Mouse (Mus musculus): ENCODE results near the gene Arid5a.

Gene Arid5a

DNA sequence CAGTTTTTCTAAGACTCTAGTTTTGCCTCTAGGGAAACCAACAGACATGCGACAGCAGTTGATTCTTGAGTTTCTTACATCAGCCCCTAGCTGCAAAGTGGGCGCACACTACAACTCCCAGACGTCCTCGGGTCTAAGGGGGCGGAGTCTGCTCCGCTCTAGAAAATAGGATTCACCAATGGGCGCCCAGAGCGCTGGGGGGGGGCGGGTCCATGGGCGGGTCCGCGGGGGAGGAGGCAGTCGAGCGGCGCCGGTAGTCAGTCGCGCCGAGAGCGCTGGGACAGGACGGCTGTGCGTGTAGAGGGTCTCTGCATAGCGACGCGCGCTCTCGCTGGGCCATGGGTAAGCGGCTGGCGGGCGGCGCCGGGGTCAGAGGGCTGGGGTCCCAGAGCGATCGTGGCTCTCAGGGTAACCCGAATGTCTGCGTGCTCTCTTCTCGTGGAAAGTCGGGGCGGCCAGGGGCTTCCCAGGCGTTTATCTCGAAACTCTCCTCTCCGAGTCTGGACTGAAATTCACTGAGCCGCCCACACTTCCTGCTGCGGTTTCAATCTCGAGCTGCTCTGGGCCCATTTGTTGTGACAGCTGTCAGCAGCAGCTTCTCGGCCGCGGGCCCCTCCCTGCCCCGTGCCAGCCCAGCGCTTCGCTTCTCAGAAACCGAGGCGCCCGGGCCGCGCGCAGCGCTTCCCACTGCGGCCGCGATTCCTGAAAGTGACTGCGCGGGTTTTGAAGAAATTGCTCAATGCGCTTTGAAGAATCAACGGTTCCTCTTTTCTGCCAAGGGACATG, at the start of gene Arid5a:
Arid5a (plus strand) TSS at position 239 of the 786 bp plus-strand sequence.
- DNase-seq, result peak; percentile 93

DNA sequence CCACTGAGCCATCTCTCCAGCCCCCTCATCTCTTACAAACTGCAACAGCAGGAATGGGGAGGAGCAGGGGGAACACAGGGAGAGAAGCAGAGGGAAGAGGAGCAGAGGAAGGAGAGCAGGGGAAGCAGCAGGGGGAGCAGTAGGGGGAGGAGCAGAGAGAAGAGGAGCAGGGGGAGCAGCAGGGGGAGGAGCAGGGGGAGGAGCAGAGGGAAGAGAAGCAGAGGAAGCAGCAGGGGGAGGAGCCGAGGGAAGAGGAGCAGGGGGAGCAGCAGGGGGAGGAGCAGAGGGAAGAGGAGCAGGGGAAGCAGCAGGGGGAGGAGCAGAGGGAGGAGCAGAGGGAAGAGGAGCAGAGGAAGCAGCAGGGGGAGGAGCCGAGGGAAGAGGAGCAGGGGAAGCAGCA, 48.9 kb upstream of the Arid5a start:
- DNase-seq, result no peak

DNA sequence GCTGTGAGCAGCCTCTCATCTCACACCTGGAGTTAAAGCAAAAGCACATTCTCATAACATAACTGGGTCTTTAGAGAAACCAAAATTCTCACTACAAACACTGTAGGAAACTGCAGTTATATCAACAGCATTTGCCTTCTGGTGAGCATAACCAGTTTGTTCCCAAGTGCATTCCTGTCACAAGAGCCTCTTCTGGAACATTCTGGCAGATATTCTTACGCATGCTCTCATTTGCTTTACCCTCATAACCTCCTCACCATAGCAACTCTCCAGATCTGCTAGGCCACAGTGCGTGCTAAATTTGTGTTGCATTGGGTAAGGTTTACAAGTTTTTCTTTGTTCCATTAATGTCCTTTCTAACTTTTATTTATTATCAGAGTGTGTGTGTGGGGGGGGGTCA, 48.3 kb upstream of the Arid5a start:
- DNase-seq, result no peak

DNA sequence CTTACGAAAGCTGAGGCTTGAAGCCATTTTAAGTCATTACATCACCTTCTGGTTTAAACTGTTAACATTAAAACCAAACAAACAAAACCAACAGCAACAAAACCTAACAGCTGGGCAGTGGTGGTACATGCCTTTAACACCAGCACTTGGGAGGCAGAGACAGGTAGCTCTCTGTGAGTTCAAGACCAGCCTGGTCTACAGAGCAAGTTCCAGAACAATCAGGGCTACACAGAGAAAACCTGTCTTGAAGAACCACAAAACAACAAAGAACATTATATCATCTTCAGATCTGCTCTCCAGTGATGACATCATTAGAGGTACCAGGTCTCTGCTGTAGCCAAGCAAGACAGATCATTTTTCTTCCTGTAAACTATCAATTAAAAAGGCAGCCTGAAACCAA, 47.1 kb upstream of the Arid5a start:
- DNase-seq, result no peak

DNA sequence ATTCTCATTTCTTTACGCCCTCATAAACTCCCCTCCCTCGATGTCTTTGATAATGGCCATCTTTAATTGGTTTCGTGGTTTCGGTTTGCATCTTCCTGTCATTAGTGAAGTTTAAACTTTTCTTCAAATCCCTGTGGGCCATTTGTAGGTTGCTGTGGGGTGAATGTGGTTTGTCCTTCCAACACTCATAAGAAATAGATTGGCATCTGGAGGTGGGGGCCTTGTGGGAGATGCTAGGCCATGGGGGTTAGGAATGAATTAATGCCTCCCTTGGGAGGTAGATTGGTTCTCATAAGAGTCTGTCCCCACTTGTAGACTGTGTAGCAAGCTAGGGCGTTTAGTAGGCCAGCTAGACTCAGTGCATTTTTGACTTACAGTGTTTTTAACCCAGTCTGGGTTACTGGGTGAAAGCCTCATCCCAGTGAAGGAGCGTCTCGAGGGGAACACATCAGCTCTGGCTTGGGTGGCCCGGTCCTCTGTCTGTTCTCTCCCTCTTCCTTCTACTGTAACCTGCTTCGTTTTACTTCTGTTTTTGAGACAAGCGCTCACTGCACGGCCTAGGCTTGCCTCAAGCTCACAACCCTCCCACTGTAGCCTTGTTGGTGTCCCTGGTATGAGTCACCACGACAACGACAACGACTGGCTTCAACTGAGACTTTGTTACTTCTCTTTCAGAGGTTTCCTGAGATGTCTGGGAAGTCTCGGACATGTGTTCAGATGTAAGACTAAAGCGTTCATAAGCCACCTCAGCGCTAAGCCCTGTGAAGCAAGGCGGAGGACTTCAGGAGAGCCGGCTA, 45.6 kb upstream of the Arid5a start:
- DNase-seq, result no peak

DNA sequence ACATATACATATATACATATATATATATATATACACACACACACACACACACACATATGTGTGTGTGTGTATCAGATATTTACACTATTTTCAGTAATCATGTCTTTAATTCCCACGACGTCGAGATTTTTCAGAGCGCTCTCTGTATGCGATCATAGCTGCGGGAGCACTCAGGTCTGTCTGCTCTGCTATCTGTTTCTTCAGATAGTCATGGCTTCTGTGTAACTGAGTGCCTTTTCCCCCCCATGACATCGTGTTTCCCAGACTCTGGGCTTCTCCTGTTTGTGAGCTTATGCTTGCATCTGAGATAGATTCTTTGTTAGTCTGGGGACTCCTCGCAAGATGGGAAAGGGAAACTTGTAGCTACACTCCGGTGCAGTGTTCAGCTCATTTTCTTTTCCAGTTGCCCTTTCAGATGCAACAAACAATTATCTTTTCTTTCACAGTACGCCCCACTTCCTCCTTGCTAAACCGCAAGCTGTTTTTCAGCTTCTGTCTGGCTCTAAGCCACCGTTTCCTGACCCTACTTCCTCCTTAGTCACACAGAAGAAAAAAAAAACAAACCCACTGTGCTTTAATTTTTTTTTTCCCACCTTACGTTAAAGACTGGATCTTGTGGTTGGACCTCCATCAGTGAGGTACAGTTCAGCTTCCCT, 43.6 kb upstream of the Arid5a start:
- peak; percentile 87 for DNase-seq

DNA sequence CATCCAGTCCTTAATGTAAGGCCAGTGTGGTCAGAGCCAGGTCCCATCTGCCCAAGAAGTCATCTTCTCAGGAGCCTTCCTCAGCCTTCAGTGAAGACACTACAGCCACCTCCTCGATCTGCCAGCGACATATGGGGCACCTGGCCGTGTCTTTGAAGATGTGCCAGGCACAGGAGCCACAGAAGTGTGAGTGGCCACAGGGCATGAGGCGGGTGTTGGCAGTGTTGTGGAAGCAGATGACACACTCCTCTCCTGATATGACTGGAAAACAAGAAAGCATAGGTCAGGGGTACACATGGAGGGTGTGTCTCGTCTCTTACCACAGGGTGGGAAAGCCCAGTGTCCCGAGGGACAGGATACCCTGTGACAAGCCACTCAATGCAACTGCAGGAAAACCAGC, 41.2 kb upstream of the Arid5a start:
- DNase-seq, result no peak

DNA sequence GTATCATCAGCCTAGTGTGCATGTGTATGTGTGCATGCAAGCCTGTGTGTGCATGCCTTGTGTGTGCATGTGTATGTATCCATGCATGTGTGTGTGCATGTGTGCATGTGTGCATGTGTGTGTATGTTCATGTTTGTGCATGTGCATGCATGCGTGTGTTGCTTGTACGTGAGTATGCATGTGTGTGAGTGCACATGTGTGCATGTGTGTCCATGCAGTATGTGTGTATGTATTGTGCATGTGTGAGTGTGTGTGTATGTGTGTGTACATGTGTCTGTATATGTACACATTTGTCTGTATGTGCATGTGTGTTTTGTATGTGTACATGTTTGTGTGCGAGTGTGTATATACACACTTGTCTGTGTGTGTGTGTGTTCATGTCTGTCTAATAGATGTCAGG, 39.9 kb upstream of the Arid5a start:
- no peak for DNase-seq

DNA sequence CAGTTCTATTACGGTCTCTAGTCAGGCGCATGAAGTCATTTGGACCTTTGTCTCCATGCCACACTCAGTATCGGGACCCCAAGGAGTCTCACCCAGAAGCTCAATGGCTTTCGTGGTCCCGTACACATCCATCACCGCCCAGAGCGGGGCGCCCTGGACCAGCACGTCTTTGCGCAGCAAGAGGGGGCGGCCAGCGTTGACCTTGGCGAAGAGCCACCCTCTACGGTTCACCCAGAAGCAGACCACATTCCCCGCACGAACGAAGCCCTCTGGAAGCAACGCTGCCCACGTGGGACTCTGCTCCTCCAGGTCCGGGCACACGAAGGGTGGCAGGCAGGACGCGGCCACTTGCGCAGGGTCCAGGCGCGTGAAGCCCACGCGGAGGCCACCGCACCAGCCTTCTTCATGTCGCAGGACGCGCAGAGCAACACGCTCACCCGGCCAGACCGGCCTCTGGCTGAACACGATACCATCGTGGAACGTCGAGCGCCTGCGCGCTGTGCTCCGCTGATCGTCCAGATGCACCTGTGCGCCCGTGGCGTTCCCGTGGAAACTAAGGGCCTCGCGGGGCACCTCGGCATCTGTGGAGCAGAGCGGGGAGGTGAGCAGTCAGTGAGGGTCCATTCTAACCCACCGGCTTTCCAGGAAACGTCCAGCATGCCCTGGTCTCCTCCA, 38.3 kb upstream of the Arid5a start:
- DNase-seq, result no peak

DNA sequence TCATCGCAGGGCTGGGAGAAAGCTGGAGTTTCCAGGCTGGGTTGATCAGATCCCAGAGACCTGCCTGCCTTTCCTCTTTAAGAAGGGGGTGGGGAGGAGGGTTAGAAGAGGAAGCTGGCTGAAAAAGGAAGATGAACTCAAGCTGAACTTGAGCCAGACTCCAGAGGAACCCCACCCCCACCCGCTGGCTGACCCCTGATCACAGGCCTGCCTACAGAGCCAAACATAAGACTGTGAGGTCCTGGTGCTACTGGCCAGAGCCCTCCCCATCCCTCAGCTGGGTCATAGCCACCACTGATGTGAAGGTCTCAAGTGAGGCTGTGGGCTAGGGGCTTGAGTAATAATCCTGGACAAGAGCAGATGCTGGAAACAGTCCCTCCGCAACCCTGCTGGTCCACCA, 36.9 kb upstream of the Arid5a start:
- peak; percentile 58 for DNase-seq

DNA sequence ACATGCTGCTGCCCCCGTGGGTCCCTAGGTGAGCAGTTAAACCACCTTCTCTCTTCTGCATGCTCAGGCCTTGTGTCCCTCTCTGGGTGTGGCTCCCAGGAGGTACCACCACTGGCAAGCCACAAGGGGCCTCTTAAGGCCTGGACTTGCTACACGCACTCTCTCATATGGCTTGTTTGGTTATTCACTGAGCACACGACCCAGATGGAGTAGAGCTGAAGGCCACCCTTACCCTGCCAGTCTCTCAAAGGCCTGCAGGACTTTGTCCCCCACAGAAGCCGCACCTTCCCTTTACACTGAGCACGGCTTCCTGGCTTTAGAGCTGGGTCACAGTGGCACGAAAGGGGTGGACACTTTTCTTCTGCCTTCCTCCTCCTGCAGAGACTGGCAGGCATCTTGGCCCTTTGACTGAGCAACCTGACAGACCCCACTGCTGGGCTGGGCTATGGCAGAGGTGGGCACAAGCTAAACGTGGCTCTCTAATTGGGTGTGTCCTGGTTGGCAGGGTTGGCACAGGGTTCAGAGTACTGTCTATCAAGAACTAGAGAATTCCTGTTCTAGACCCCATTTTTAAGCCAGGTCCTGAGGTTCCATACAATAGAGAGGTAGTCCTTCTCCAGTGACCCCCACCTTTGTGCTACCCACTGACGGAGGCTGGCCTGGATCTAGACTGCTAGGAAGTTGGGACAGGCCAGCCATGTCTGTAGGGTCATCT, 35.9 kb upstream of the Arid5a start:
- no peak for DNase-seq

DNA sequence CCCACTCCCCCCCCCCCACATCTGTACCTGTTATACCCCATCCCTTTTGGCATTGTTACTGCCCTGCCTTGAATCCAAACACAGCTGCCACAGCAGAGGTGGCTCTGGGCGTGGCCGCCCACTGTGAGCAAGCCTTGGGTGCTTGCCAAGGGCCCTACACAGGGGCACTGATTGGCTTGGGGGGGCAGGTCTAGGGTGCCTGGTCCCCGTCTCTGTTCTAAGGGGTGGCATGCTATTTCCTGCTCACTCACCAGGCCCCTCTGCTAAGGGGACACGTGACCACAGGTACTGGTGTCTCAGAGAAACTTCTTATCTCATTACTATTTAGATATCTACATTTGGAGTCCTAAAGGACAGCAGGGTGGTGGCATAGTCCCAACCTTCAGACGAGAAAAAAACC, 35.0 kb upstream of the Arid5a start:
- DNase-seq, result peak; percentile 70

DNA sequence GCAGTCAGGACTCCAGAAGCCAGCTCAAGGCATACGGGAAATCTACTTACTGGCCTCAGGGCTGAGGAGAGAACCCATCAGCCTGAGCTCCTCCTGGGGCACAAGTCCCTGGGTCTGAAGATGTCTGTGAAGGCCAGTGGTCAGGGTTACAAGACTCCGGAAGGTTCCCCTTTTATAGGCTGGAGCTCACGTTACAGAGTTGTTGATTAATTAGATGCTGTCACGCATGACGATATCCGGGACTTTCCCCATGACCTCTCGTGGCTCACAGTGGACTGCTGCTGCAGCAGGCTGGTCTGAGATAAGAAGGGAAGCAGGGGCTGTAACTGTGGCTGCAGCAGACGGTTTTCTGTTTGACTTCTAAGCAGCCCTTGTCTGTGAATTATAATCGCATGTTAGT, 34.2 kb upstream of the Arid5a start:
- DNase-seq, result peak; percentile 77

DNA sequence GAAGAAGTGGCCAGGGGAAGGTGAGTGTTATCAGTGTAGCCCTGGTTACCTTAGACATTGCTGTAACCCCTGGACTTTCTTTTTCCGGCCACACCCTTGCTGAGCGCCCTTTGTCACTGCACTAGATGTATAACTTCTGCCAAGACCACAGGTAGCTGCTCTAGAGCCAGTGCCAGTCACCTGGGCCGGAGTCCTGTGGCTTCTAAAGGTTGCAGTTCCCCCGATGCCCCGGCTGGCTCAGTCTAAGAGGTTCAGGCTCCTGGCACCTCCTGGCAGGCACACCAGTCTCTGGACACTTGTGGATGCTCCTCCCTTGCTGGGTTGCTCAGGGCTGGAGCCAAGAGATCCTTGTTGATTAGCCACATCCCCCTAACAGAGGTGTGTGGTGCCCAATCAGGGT, 33.1 kb upstream of the Arid5a start, which contains the start of gene Neurl3:
Neurl3 (minus strand) TSS at position 225 of the 400 bp plus-strand sequence.
- DNase-seq, result no peak

DNA sequence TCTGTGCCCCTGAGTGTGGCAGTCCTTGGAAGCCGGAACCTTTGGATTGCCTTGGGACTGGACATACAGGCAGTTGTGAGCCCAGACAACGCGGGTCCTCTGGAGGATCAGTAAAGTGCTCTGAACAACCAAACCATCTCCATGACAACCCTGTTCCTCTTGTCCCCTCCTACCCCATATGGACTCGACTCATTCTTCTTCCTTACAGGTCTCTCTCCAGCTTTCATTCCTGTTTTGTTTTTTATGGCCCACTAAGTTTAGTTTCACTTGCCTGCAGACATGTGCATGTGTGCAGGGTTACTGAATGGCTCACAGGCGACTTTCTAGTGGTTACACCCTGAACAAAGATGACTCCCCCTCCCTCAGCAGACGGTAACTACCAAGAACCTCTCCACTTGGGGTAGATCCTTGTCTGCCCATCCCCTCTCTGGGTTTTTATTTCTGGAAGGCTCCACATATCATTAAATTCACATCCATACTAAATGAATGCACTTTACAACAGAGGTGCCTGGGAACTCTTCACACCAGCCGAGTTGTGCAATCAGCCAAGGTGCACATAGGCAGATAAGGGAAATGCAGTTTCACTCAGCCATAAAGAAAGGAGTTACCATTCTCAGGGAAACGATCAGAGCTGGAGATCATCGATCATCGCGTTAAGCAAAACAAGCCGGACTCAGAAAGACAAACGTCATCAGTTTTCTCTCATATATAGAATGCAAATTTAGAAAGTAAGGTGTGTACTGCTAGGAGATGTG, 31.7 kb upstream of the Arid5a start:
- DNase-seq, result no peak

DNA sequence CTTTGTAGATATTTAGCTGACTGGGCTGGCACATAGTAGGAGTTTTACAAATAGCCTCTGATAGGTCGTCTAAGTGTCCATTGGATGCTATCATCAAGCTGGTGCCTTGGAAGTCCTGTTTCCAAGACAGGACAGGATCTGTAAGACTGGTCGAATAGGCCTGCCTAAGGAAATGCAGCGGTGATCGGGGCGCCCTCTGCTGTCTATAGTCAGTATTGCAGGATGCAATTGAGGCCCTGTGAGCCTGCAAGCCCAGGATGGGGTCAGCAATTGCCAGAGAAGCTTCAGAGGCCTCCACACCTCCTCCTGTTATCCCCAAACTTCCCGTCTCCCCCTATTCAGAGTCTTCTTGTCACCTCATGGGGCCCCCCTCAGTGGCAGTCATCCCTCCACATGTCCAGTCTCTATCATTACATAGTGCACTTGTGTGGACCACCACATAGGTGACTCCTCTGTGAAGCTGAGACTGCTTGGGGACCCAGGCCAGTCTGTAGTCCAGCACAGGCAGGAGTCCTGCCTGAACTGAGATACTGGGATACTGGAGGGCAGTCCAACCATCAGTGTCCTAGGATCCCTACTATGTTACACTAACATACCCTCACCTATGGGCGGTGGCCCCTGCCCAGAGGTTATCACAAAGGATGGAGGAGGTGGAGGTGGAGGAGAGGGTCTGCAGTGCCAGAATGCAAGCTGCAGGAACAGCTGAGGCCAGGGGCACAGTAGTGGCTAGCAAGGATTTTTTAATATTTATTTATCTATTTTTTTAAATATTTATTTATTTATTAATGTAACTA, 30.1 kb upstream of the Arid5a start:
- peak; percentile 90 for DNase-seq

DNA sequence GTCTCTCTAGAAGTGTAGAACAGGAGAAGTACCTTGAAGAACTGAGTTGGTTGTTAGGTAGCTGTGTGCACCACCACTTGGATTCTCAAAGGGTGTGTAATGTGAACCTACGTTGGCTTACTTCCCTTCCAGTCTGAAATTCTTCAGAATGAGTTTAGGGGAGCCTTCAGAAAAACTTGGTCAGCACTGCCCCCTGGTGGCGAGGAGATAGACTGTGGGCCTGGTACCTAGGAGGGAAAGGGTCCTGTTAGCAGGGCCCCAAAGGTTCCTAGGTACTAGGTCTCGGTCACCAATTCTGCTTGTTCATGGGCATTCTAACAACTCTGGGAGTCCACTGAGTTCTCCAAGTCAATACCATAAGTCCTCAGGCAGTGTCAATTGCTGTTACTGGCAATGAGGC, 28.3 kb upstream of the Arid5a start:
- peak; percentile 90 for DNase-seq

DNA sequence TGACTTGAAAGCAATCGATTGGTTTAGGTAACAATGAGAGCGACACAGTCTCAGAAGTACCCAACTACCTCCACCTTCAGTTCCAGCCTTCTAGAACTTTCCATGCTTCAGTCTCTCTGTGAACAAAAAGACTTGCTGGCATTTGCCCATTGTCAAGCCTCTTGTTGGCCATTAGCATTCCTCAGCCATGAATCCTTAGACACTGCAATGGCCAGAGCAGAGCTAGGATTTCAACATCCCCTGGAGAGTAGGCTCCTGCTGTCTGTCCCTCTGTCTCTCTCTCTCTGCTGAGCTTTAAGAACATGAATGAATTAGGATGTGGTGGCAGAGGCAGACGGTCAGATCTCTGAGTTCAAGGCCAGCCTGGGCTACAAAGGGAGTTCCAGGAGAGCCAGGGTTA, 26.6 kb upstream of the Arid5a start:
- DNase-seq, result no peak

DNA sequence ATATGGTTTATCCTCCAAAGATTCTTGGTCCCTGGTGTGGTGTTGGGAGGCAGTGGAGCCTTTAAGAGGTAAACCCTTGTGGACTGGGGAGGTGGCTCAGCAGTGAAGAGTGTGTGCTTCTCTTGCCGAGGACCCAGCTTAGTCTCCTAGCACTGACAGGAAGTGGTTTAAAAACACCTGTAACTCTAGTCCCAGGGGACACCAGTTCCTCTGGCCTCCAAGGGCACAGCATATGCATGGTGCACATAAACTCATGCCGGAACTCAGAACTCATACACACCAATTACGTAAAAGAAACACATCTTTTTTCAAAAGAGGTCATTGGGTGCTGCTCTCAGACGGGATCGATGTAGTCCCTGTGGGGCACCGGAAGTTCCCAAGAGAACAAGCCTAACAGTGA, 25.7 kb upstream of the Arid5a start:
- DNase-seq, result no peak

DNA sequence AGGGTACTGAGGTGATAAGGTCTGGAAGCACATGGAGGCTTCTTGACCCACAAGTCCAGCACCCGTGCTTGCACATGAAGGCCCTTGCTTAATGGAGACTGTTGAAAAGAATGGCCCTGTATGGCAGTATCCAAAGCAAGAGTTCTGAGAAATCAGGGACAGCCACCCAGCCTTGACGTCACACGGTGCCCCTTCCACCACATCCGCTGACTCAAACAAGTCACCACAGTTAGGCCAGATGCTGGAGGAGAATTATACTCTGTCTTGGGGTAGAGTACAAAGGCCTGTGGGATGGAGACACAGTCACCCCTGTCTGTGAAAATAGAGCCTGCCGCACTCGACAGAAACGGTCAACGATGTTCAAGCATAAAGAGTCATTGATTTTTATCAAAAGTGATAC, 14.1 kb upstream of the Arid5a start:
- no peak for DNase-seq

DNA sequence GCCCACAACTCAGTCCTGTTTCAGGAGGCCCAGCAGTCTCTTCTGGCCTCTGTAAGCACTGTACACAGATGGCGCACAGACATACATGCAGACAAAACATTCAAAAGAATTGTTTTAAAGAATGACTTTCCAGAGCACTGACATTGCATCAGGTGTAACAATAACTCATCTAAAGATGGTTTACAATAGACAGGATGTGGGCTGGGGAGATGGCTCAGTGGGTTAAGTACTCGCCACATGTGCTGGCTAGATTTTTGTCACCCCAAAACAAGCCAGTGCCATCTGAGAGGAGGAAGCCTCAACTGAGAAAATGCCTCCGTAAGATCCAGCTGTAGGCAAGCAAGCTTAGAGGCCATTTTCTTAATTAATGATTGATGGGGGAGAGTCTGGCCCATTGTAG, 13.1 kb upstream of the Arid5a start:
- DNase-seq, result no peak
